Mouse (Mus musculus) forebrain, embryonic 14.5 days (tissue): Measurements from ENCODE around the gene Arap1. TPM values are rescaled to one million over a fixed set of nuclear protein-coding genes. Genes with fewer than 3 reads are reported as not detected.

Experiments used
- ATAC-seq: fragments of 200-750 bp; cut with Nextera tagmentation; 2 replicates; pipeline ENCODE4 v1.8.0; 2017; ENCODE audit warnings: mild to moderate bottlenecking, moderate library complexity
- DNase-seq: peaks from one replicate; pipeline ENCODE4 v3.0.0-alpha.2; 2015; ENCODE audit warnings: low spot score
- H3K27ac ChIP-seq: fragments of 300-500 bp; sonication (generic); 2 replicates; pipeline ENCODE4 v1.5.1; 2014; ENCODE audit warnings: low read depth, mild to moderate bottlenecking, control low read depth, low read length, moderate library complexity
- H3K27me3 ChIP-seq: fragments of 300-500 bp; sonication (generic); replicated peaks from 2 replicates; pipeline ENCODE4 v1.6.1; 2014; ENCODE audit warnings: low read length, control low read depth, mixed read lengths; ENCODE audit not compliant: control insufficient read depth, insufficient read depth
- H3K36me3 ChIP-seq: fragments of 300-500 bp; sonication (generic); 2 replicates; pipeline ENCODE4 v1.6.1; 2014; ENCODE audit warnings: low read length, control low read depth; ENCODE audit not compliant: control insufficient read depth, insufficient read depth
- H3K4me1 ChIP-seq: fragments of 300-500 bp; sonication (generic); 2 replicates; pipeline ENCODE4 v1.6.1; 2014; ENCODE audit warnings: antibody characterized with exemption, low read length, control low read depth; ENCODE audit not compliant: control insufficient read depth, insufficient read depth
- H3K4me2 ChIP-seq: fragments of 300-500 bp; sonication (generic); 2 replicates; pipeline ENCODE4 v1.6.1; 2014; ENCODE audit warnings: mild to moderate bottlenecking, control low read depth, low read length
- H3K4me3 ChIP-seq: fragments of 300-500 bp; sonication (generic); 2 replicates; pipeline ENCODE4 v1.5.1; 2014; ENCODE audit warnings: low read depth, low read length, control low read depth
- H3K9ac ChIP-seq: fragments of 300-500 bp; sonication (generic); 2 replicates; pipeline ENCODE4 v1.6.1; 2014; ENCODE audit warnings: mild to moderate bottlenecking, low read length, control low read depth, moderate library complexity
- H3K9me3 ChIP-seq: fragments of 300-500 bp; sonication (generic); replicated peaks from 2 replicates; pipeline ENCODE4 v1.6.1; 2016; ENCODE audit warnings: low read length, control low read depth, mixed read lengths; ENCODE audit not compliant: control insufficient read depth
- WGBS: fragments of 180-500 bp; shearing (Covaris S2); extraction: QIAGEN DNeasy Blood & Tissue Kit; methylation state at CpG from one replicate; pipeline ENCODE4 v1.1.7; 2014; 5-methylcytosine and 5-hydroxymethylcytosine counted together
- polyA plus RNA-seq: library from polyadenylated mRNA; unstranded; fragments of >200 nt; fragmentation: Nextera tagmentation; extraction: Ambion mirVana; gene quantifications from 2 replicates; pipeline ENCODE4 v1.2.1, GENCODE M21; 2014

The Arap1 gene
- polyA plus RNA-seq, 1 experiment from 2014 or later: 5.8 TPM

GRCm38 (mm10) chr7:101321218-101321827, 26.5 kb upstream of the Arap1 start:
- ATAC-seq: peak; percentile 81
- 2% methylated on average over 34 of the region's 61 CpGs for WGBS
- H3K27me3 ChIP-seq: peaks cover 4% of the 10 kb centered on the region; the same call in 1 of the 2 replicates
- peak overlapping the region; percentile 78 for H3K9ac ChIP-seq
- peak overlapping the region; percentile 98 for H3K4me2 ChIP-seq
- peak overlapping the region; percentile 75 for H3K4me3 ChIP-seq
- H3K36me3 ChIP-seq: no peaks in the 10 kb centered on the region
- no peaks in the 10 kb centered on the region for H3K9me3 ChIP-seq
- H3K4me1 ChIP-seq: peaks cover 7% of the 10 kb centered on the region; the same call in 1 of the 2 replicates
- no peak overlapping the region for H3K27ac ChIP-seq
- DNase-seq: peak; percentile 44

DNA sequence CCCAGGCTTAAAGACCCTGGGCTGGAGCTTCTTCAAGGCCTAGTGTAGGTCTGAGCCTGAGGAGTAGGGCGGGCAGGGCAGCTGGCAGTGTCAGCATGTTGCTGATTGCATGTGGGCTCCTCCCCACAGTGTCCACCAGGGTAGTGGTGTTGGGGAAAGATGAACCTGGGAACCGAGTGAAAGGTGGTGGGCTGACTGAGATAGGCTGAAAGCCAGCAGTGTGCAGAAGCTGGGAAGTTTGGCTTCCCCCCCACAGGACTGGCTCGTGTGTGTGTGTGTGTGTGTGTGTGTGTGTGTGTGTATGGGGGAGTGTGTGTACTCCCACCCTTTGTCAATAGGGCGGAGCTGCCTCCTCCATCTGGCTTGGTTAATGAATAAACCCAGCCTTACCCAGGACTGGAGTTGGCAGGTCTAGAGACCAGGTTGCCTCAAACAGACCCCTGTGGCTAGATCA, 24.7 kb upstream of the Arap1 start:
- 61% methylated on average over 4 of the region's 4 CpGs for WGBS
- peaks cover 7% of the 10 kb centered on the region; the same call in 1 of the 2 replicates for H3K4me1 ChIP-seq
- no peak overlapping the region for H3K9ac ChIP-seq
- H3K27ac ChIP-seq: no peak overlapping the region
- peaks cover 4% of the 10 kb centered on the region; the same call in 1 of the 2 replicates for H3K27me3 ChIP-seq
- H3K4me2 ChIP-seq: no peak overlapping the region
- no peak for ATAC-seq
- H3K9me3 ChIP-seq: no peaks in the 10 kb centered on the region
- no peaks in the 10 kb centered on the region for H3K36me3 ChIP-seq
- no peak overlapping the region for H3K4me3 ChIP-seq
- DNase-seq: no peak

- DNase-seq (no peak), ATAC-seq (no peak)
- Histone ChIP-seq H3K27me3 (no peaks in the 10 kb centered on the region; the same call in 1 of the 2 replicates), H3K36me3 (no peaks in the 10 kb centered on the region), H3K4me1 (peaks cover 16% of the 10 kb centered on the region), H3K27ac (no peak overlapping the region), H3K9ac (no peak overlapping the region), H3K9me3 (no peaks in the 10 kb centered on the region), H3K4me2 (no peak overlapping the region), H3K4me3 (no peak overlapping the region)
- WGBS: 64% methylated on average over 6 of the region's 6 CpGs
Measured at GRCm38 (mm10) chr7:101324142-101324962, 23.5 kb upstream of the Arap1 start.

DNA sequence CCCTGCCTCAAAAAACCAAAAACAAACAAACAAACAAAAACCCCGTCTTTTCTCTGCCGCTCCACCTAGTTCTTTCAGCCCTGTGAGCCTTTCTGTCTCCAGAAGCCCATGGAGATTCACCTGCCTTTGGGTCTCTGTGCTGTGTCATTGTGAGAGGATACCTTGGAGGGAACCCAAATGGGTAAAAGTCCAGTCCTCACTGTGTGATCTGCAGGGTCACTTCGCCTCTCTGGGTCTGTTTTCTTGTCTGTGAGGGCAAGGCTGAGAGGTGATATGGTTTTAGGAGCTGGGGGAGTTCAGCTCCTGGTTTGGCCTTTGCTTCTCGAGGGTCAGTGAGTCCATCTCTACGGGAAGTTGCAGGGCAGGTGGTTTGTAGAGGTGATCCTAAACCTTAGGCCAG, 21.9 kb upstream of the Arap1 start:
- Histone ChIP-seq H3K9ac (no peak overlapping the region), H3K36me3 (no peaks in the 10 kb centered on the region), H3K27ac (no peak overlapping the region), H3K4me2 (no peak overlapping the region), H3K27me3 (no peaks in the 10 kb centered on the region; the same call in 1 of the 2 replicates), H3K4me3 (no peak overlapping the region), H3K9me3 (no peaks in the 10 kb centered on the region), H3K4me1 (peaks cover 12% of the 10 kb centered on the region)
- ATAC-seq (no peak), DNase-seq (no peak)
- 80% methylated on average over 5 of the region's 5 CpGs for WGBS

GRCm38 (mm10) chr7:101327263-101327662, 20.6 kb upstream of the Arap1 start:
- H3K27ac ChIP-seq: no peak overlapping the region
- no peak overlapping the region for H3K4me2 ChIP-seq
- ATAC-seq (no peak), DNase-seq (no peak)
- H3K27me3 ChIP-seq: no peaks in the 10 kb centered on the region
- no peaks in the 10 kb centered on the region for H3K9me3 ChIP-seq
- 57% methylated on average over 5 of the region's 5 CpGs for WGBS
- H3K9ac ChIP-seq: no peak overlapping the region
- no peak overlapping the region for H3K4me3 ChIP-seq
- H3K4me1 ChIP-seq: peaks cover 9% of the 10 kb centered on the region
- H3K36me3 ChIP-seq: no peaks in the 10 kb centered on the region

DNA sequence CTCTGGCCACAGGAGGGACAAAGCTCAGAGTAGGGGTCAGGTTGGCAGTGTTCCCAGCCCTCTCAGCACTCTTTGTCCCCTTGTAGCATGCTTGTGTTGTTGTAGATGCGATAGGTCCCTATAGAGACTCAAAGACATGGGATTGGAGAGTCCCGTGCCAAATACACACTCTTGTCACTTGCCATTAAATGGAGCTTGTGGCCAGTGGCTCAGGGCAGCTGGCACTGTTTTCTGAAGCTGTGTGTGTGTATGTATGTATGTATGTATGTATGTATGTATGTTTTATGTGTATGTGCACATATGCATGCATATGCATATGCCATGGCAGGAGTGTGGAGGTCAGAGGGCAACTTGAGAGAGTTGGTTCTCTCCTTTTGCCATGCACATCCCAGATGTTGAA, 20.1 kb upstream of the Arap1 start:
- Histone ChIP-seq H3K4me3 (no peak overlapping the region), H3K9ac (no peak overlapping the region), H3K27ac (no peak overlapping the region), H3K27me3 (no peaks in the 10 kb centered on the region), H3K9me3 (no peaks in the 10 kb centered on the region), H3K4me1 (peaks cover 9% of the 10 kb centered on the region), H3K36me3 (no peaks in the 10 kb centered on the region), H3K4me2 (no peak overlapping the region)
- ATAC-seq (no peak), DNase-seq (no peak)
- whole genome bisulfite sequencing: 75% methylated on average over 2 of the region's 2 CpGs

- no peak overlapping the region for H3K4me3 ChIP-seq
- no peaks in the 10 kb centered on the region for H3K36me3 ChIP-seq
- H3K4me1 ChIP-seq: peaks cover 9% of the 10 kb centered on the region
- ATAC-seq (peak; percentile 80), DNase-seq (peak; percentile 70)
- peak overlapping the region; percentile 35 for H3K9ac ChIP-seq
- 48% methylated on average over 4 of the region's 4 CpGs for WGBS
- H3K4me2 ChIP-seq: no peak overlapping the region
- peak overlapping the region; percentile 46; the same call in 1 of the 2 replicates for H3K27ac ChIP-seq
- H3K9me3 ChIP-seq: no peaks in the 10 kb centered on the region
- no peaks in the 10 kb centered on the region for H3K27me3 ChIP-seq
Measured at GRCm38 (mm10) chr7:101328621-101329158, 19.2 kb upstream of the Arap1 start.

DNA sequence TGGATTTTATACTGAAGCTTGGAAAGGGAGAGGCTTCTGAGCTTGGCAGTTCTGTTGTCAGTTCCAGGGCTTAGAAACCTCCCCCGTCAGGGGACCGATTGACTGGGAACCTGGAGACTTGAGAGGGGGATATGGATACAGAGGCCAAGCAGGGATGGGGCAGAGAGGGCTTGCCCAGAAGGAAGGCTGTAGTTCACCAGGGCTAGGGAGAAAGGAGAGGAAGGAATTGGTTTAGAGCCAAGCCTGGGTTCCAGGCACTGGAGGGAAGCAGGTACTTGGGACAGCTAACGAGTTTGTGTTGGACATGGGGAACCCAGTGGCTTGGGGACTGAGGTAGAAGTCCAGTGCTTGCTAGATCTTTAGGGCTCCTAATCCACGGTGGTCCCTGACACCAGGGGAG, 18.3 kb upstream of the Arap1 start:
- 0 out of 2 replicates have a peak overlapping the region, but pooled peaks have one; percentile 46 for H3K27ac ChIP-seq
- ATAC-seq (no peak), DNase-seq (no peak)
- peaks cover 9% of the 10 kb centered on the region for H3K4me1 ChIP-seq
- WGBS: 53% methylated on average over 4 of the region's 4 CpGs
- no peak overlapping the region for H3K4me3 ChIP-seq
- H3K9ac ChIP-seq: 0 out of 2 replicates have a peak overlapping the region, but pooled peaks have one; percentile 35
- H3K36me3 ChIP-seq: no peaks in the 10 kb centered on the region
- no peak overlapping the region for H3K4me2 ChIP-seq
- no peaks in the 10 kb centered on the region for H3K9me3 ChIP-seq
- no peaks in the 10 kb centered on the region for H3K27me3 ChIP-seq
